Mouse (Mus musculus) erythroblast, embryonic 14.5 days (primary cell): ENCODE results near the gene Calu. TPM values are rescaled to one million over a fixed set of nuclear protein-coding genes. Genes with fewer than 3 reads are reported as not detected.
"Not testable (repeated sequence)": the region's sequence is repeated elsewhere in the genome, so short reads cannot be mapped to it uniquely, and the experiment has no call there.

Source experiments
- H3K27me3 ChIP-seq: 2 replicates; pipeline ENCODE4 v1.6.1; 2012; ENCODE audit warnings: inconsistent platforms; ENCODE audit not compliant: control insufficient read depth
- H3K36me3 ChIP-seq: 2 replicates; pipeline ENCODE4 v1.6.1; 2012; ENCODE audit warnings: mild to moderate bottlenecking, inconsistent platforms; ENCODE audit not compliant: control insufficient read depth
- H3K4me1 ChIP-seq: 2 replicates; pipeline ENCODE4 v1.6.1; 2012; ENCODE audit warnings: inconsistent platforms; ENCODE audit not compliant: control insufficient read depth
- H3K4me3 ChIP-seq: replicated peaks from 2 replicates; pipeline ENCODE3; 2012; ENCODE audit warnings: moderate library complexity, mild to moderate bottlenecking, inconsistent platforms
- H3K9me3 ChIP-seq: 2 replicates; pipeline ENCODE4 v1.6.1; 2012; ENCODE audit warnings: low read length, inconsistent platforms, mixed read lengths; ENCODE audit not compliant: control insufficient read depth
- GATA1 ChIP-seq: IDR thresholded peaks from 2 replicates; pipeline ENCODE4 v1.6.1; 2012; ENCODE audit warnings: low read length, inconsistent platforms, mixed read lengths
- TAL1 ChIP-seq: IDR thresholded peaks from 3 replicates; pipeline ENCODE4 v1.6.1; 2012; ENCODE audit warnings: low read length, inconsistent platforms, mixed read lengths
- polyA plus RNA-seq: library from polyadenylated mRNA; stranded (reverse); fragments of >175 nt; gene quantifications from 2 replicates; pipeline ENCODE4 v1.2.3, GENCODE M21; 2012

Calu gene
- polyA plus RNA-seq, 1 experiment = 0.63 TPM

DNA sequence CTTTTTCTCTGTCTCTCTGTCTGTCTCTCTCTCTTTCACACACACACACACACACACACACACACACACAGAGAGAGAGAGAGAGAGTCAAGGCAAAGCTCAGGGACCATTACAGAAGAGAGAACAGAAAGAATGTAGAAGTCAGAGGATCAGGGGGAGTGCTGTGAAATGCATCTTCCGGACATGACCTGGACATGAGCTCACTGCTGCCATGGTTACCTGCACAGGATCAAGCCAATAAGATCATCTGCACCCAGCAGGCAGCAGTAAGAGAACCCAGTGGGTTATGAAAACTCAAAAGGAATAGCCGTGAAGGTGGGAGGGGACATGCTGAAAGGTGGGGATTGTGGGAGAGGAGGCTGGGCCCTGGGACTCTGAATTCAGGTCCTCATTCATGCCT, 34.6 kb downstream of the Calu start:
- Histone ChIP-seq H3K36me3 (peaks cover 12% of the 10 kb centered on the region), H3K4me3 (no peak overlapping the region), H3K4me1 (peaks cover 2% of the 10 kb centered on the region), H3K9me3 (no peaks in the 10 kb centered on the region), H3K27me3 (no peaks in the 10 kb centered on the region)
- TF ChIP-seq GATA1 (no peak), TAL1 (no peak)

DNA sequence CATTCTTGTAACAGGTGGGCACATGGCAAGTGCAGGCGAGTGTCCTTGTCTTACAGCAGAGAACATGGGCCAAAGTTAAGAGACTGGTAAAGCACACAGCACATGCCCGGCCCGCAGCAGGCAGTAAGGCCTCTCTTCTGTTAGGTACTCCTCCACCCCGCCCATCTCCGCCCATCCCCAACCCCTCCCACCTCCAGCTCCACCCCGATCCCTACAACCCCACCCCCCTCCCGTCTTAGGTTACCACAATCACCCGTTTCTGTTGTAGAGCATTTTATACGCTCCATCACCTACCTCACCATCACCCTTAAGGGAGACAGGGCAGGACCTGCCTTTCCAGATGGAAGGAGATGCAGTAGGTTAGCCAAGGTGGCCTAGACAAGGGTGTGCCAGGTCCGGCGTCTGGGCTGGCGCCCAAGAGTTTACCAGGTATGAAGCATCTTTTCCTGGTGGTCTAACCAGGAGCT, 40.2 kb downstream of the Calu start, which contains the start of gene Opn1sw:
Opn1sw (minus strand) TSS at position 417 of the 467 bp plus-strand sequence.
- H3K4me3 ChIP-seq = peak within 1 kb of the TSS; percentile 58
- peaks cover 19% of the 10 kb centered on the region for H3K4me1 ChIP-seq
- no peak for TF ChIP-seq TAL1
- no peak for TF ChIP-seq GATA1
- H3K9me3 ChIP-seq = no peaks in the 10 kb centered on the region
- H3K36me3 ChIP-seq = no peaks in the 10 kb centered on the region
- peaks cover 34% of the 10 kb centered on the region for H3K27me3 ChIP-seq

DNA sequence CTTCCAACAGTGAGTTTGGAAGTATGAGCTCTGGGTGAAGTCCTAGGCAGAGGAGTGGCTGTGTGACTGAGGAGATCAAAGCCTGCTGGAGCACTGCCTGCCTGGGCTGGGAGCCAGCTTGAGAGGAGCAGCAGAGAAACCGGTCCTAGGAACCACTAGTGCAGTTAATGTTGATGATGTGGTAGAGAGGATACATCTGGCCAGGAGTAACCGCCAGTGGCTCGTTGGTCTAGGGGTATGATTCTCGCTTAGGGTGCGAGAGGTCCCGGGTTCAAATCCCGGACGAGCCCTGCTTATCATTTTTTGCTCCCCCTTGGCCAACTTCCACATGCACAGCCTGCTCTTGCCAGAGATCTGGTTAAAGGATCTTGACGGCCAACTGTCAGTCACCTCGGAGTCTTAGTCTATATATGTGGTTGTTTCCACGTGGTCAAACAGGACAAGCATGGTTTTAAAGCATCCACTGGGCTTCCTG, 40.8 kb downstream of the Calu start:
- H3K27me3 ChIP-seq = peaks cover 40% of the 10 kb centered on the region
- H3K36me3 ChIP-seq = no peaks in the 10 kb centered on the region
- H3K9me3 ChIP-seq = no peaks in the 10 kb centered on the region
- no peak for TF ChIP-seq TAL1
- no peak for TF ChIP-seq GATA1
- H3K4me1 ChIP-seq = peaks cover 19% of the 10 kb centered on the region
- peak overlapping the region; percentile 58 for H3K4me3 ChIP-seq

DNA sequence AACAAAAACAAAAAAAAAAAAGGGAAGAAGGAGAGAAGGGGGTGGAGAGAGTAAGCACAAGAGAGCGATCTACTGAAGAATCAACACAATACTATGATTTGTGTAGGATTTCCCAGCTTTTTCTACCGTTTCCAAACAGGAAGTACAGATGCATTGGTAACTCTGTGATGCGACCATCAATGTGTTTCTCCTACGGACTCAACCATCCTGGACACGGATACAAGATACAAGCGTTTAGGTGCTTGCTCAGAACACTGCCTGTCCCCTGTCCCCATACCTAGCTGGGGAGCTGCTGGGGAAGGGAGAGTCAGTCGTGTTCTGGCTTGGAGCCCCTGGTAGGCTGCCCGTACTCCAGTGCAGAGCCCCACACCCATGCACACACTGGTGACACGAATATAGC, 41.6 kb downstream of the Calu start:
- H3K27me3 ChIP-seq = peaks cover 48% of the 10 kb centered on the region

DNA sequence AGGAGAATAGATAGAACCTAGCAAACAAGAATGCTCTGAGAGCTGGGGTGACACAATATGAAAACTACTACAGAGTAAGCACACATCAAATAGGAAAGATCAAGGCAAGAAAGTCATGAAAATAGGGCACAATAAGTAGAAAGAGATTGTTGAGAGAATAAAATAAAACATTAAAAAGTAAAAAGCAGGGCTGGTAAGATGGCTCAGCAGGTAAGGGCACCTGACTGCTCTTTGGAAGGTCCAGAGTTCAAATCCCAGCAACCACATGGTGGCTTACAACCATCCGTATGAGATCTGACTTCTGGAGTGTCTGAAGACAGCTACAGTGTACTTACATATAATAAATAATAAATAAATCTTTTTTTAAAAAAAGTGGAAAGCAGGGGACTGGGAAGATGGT, 42.6 kb downstream of the Calu start:
- Histone ChIP-seq H3K4me1 (peaks cover 19% of the 10 kb centered on the region), H3K27me3 (peaks cover 58% of the 10 kb centered on the region)
- H3K9me3 ChIP-seq, H3K36me3 ChIP-seq, H3K4me3 ChIP-seq: not testable (repeated sequence)

More for the DNA sequence above, 41.6 kb downstream of the Calu start:
- Histone ChIP-seq H3K4me1 (peaks cover 19% of the 10 kb centered on the region), H3K9me3 (no peaks in the 10 kb centered on the region), H3K36me3 (no peaks in the 10 kb centered on the region), H3K4me3 (no peak overlapping the region)
- TF ChIP-seq GATA1 = no peak
- TF ChIP-seq TAL1 = no peak

DNA sequence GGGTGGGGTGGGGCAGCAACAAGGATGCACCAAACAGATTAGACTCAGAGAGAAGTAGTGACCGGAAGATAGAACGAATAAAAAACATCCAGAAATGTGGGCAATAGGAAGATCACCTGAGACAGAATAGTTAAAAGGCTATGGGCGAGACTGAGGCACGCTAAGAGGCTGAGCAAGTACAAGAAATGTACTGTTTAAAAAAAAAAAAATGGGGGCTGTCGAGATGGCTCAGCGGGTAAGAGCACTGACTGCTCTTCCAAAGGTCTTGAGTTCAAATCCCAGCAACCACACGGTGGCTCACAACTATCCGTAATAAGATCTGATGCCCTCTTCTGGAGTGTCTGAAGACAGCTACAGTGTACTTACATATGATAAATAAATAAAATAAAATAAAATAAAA, 43.4 kb downstream of the Calu start:
- not testable (repeated sequence) for H3K9me3 ChIP-seq, H3K4me3 ChIP-seq, H3K36me3 ChIP-seq
- peaks cover 66% of the 10 kb centered on the region for H3K27me3 ChIP-seq
- H3K4me1 ChIP-seq = peaks cover 20% of the 10 kb centered on the region

DNA sequence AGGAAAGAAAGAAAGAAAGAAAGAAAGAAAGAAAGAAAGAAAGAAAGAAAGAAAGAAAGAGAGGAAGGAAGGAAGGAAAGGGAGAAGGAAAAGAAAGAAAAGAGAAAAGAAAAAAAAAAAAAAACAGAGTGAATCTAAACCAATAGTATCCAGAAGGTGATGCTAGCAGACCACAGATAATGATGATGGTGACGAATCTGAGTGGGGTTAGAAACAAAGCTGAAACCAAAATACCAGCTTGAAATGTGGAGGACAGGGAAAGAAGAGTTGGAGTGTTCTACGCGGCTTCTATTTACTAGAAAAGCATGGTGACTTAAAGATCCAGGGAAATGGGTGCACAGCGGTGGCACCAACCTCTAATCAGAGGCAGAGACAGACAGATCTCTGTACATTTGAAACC, 43.9 kb downstream of the Calu start:
- H3K27me3 ChIP-seq = peaks cover 72% of the 10 kb centered on the region
- H3K36me3 ChIP-seq = no peaks in the 10 kb centered on the region
- H3K9me3 ChIP-seq = no peaks in the 10 kb centered on the region; the same call in 1 of the 2 replicates
- TF ChIP-seq TAL1 (no peak), GATA1 (no peak)
- no peak overlapping the region for H3K4me3 ChIP-seq
- H3K4me1 ChIP-seq = peaks cover 23% of the 10 kb centered on the region

DNA sequence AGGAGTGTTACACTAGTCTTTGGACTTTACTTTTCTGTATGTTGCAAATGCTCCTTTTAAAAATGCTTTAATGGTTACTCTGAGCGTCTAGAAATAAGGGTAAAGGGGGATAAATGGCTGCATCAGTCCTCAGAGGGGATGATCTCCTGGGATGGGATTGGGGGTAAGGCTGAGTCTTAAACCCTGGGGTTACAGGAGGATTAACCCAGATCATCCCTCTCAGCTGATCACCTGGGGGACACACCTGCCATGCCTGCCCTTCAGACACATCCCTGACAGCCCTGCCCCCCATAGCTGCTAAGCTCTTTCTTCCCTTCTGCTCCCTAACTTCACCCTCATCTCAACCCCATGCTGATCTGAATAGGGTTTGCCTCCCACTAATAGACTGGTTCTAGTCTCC, 46.4 kb downstream of the Calu start:
- TF ChIP-seq TAL1 (no peak), GATA1 (no peak)

DNA sequence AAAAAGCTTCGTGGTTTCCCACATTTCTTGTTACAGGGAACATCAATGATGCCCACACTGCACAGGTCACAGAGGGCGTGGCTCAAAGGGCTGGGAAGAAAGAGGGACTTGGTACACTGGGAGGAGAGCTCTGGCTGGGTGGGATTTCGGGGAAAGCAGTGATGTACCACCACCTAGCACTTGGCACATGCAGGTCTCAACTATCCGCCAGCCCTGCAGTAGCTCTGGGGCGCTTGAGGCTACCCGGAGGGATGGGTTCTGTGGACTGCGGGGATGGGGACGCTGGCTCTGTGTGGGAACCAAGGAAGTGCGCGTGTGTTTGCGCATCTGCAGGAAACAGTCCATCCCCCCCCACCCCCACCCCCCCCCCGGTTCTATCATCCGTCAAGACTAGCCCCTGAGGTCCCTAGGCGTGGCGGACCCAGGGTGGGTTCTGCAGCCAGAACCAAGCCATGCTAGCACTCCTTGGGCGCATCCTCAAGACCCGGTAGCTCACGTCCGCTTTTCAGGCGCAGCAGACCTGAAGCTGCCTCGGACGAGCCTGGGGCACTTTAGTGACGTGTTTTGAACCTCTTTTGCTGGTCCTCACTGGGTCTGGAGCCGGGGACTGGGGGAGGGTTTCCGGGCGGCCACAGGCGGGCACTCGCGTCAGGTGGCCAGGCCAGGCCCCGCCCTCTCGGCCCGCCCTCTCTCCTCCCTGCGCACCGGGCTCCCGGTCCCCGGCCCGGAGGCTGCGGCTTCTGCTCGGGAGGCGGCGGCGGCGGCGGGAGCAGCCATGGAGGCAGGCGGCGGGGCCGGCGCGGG, 48.2 kb downstream of the Calu start, which contains the start of gene Ccdc136:
Ccdc136 (plus strand) TSS at position 400 of the 804 bp plus-strand sequence.
- H3K27me3 ChIP-seq = peaks cover 88% of the 10 kb centered on the region
- H3K4me1 ChIP-seq = peaks cover 4% of the 10 kb centered on the region
- TF ChIP-seq TAL1 (no peak), GATA1 (no peak)
- H3K9me3 ChIP-seq = no peaks in the 10 kb centered on the region; the same call in 1 of the 2 replicates
- H3K4me3 ChIP-seq = peak within 1 kb of the TSS; percentile 36
- no peaks in the 10 kb centered on the region for H3K36me3 ChIP-seq

More for the DNA sequence above, 46.4 kb downstream of the Calu start:
- Histone ChIP-seq H3K4me1 (peaks cover 6% of the 10 kb centered on the region), H3K27me3 (peaks cover 85% of the 10 kb centered on the region), H3K36me3 (no peaks in the 10 kb centered on the region), H3K4me3 (no peak overlapping the region), H3K9me3 (no peaks in the 10 kb centered on the region; the same call in 1 of the 2 replicates)
